Mouse (Mus musculus): Measurements from ENCODE around the gene Dnlz.
"Not testable (repeated sequence)": the region's sequence is repeated elsewhere in the genome, so short reads cannot be mapped to it uniquely, and the experiment has no call there.

The Dnlz gene

GRCm38 (mm10) chr2:26351358-26352290 is at the start of gene Dnlz:
Gene Dnlz (minus strand): TSS chr2:26352110.
- DNase-seq (ENCODE audit: low spot score): peak; percentile 95

- DNase-seq (ENCODE audit: low spot score): no peak
Measured at GRCm38 (mm10) chr2:26401023-26401422, 49.1 kb upstream of the Dnlz start.

- DNase-seq (ENCODE audit: low spot score): no peak
Measured at GRCm38 (mm10) chr2:26400296-26400695, 48.4 kb upstream of the Dnlz start.

GRCm38 (mm10) chr2:26399647-26400046 is 47.7 kb upstream of the Dnlz start:
- DNase-seq (ENCODE audit: low spot score): no peak

GRCm38 (mm10) chr2:26398978-26399377 is 47.1 kb upstream of the Dnlz start:
- no peak for DNase-seq (ENCODE audit: low spot score)

- DNase-seq (ENCODE audit: low spot score): no peak
Measured at GRCm38 (mm10) chr2:26391617-26392016, 39.7 kb upstream of the Dnlz start.

- DNase-seq (ENCODE audit: low spot score): no peak
Measured at GRCm38 (mm10) chr2:26390954-26391353, 39.0 kb upstream of the Dnlz start.

- DNase-seq (ENCODE audit: low spot score): peak; percentile 80
Measured at GRCm38 (mm10) chr2:26389154-26389690, 37.3 kb upstream of the Dnlz start, which contains the start of the genes Entr1 and Pmpca. Gene Entr1 (minus strand): TSS chr2:26389316. Gene Pmpca (plus strand): TSS chr2:26389339.

GRCm38 (mm10) chr2:26388682-26389153 is 36.8 kb upstream of the Dnlz start:
- no peak for DNase-seq (ENCODE audit: low spot score)

GRCm38 (mm10) chr2:26387713-26388112 is 35.8 kb upstream of the Dnlz start:
- no peak for DNase-seq (ENCODE audit: low spot score)

- not testable (repeated sequence) for DNase-seq (ENCODE audit: low spot score)
Measured at GRCm38 (mm10) chr2:26380871-26381270, 29.0 kb upstream of the Dnlz start.

GRCm38 (mm10) chr2:26380131-26380771 is 28.3 kb upstream of the Dnlz start, which contains the start of gene Snapc4:
Gene Snapc4 (minus strand): TSS chr2:26380653.
- DNase-seq (ENCODE audit: low spot score): peak; percentile 83

GRCm38 (mm10) chr2:26372396-26372795 is 20.5 kb upstream of the Dnlz start:
- no peak for DNase-seq (ENCODE audit: low spot score)

- DNase-seq (ENCODE audit: low spot score): no peak
Measured at GRCm38 (mm10) chr2:26368572-26368971, 16.7 kb upstream of the Dnlz start.

- no peak for DNase-seq (ENCODE audit: low spot score)
Measured at GRCm38 (mm10) chr2:26367911-26368310, 16.0 kb upstream of the Dnlz start.

GRCm38 (mm10) chr2:26364738-26365465 is 13.0 kb upstream of the Dnlz start:
- DNase-seq (ENCODE audit: low spot score): no peak

GRCm38 (mm10) chr2:26363481-26363880 is 11.6 kb upstream of the Dnlz start:
- DNase-seq (ENCODE audit: low spot score): no peak

- no peak for DNase-seq (ENCODE audit: low spot score)
Measured at GRCm38 (mm10) chr2:26362991-26363390, 11.1 kb upstream of the Dnlz start.

- no peak for DNase-seq (ENCODE audit: low spot score)
Measured at GRCm38 (mm10) chr2:26360772-26361171, 8.9 kb upstream of the Dnlz start, which contains the start of gene Card9. Gene Card9 (minus strand): TSS chr2:26360918.

GRCm38 (mm10) chr2:26359983-26360382 is 8.1 kb upstream of the Dnlz start:
- DNase-seq (ENCODE audit: low spot score): no peak

GRCm38 (mm10) chr2:26358667-26359320 is 6.9 kb upstream of the Dnlz start:
- DNase-seq (ENCODE audit: low spot score): no peak
